Mouse (Mus musculus) myocyte (in vitro differentiated cells): ENCODE results near the gene Syt6. TPM values are rescaled to one million over a fixed set of nuclear protein-coding genes. Genes with fewer than 3 reads are reported as not detected.
A peak's percentile ranks its signal among the peaks of the same experiment; 100 is the strongest.

ENCODE experiments used
- H3K27me3 ChIP-seq: one replicate; pipeline ENCODE4 v1.6.1; 2011; ENCODE audit not compliant: control insufficient read depth, insufficient read depth, insufficient read length
- H3K36me3 ChIP-seq: one replicate; pipeline ENCODE4 v1.6.1; 2011; ENCODE audit not compliant: control insufficient read depth, insufficient read depth
- H3K4me2 ChIP-seq: one replicate; pipeline ENCODE4 v1.6.1; 2011; ENCODE audit warnings: low read depth, control low read depth
- H3K4me3 ChIP-seq: one replicate; pipeline ENCODE4 v1.5.1; 2011; ENCODE audit warnings: mild to moderate bottlenecking, control low read depth, moderate library complexity
- H3K79me2 ChIP-seq: one replicate; pipeline ENCODE4 v1.6.1; 2011; ENCODE audit not compliant: control insufficient read depth, insufficient read depth
- H3ac ChIP-seq: one replicate; pipeline ENCODE4 v1.6.1; 2011; ENCODE audit not compliant: control insufficient read depth, insufficient read length
- CEBPB ChIP-seq: IDR thresholded peaks from 2 replicates; pipeline ENCODE4 v1.6.1; 2011; ENCODE audit warnings: mild to moderate bottlenecking, moderate library complexity; ENCODE audit not compliant: poor library complexity, insufficient read depth, severe bottlenecking
- E2F4 ChIP-seq: IDR thresholded peaks from one replicate; pipeline ENCODE4 v1.6.1; 2011; ENCODE audit warnings: mild to moderate bottlenecking, control low read depth, moderate library complexity; ENCODE audit not compliant: insufficient read depth
- MAX ChIP-seq: IDR thresholded peaks from one replicate; pipeline ENCODE4 v1.6.1; 2011; ENCODE audit warnings: low read depth, mild to moderate bottlenecking, control low read depth
- MYOD1 ChIP-seq, 3 experiments: IDR thresholded peaks; one replicate each; pipeline ENCODE4 v1.6.1; 2011; ENCODE audit warnings: control low read depth in 2 of 3, low read depth in 2 of 3, mild to moderate bottlenecking in 2 of 3, moderate library complexity in 1 of 3; ENCODE audit not compliant: insufficient read length in 2 of 3, control insufficient read depth in 1 of 3
- MYOG ChIP-seq, 3 experiments: IDR thresholded peaks; one replicate each; pipeline ENCODE4 v1.6.1; 2011; ENCODE audit warnings: control low read depth in 2 of 3, low read depth in 2 of 3, mild to moderate bottlenecking in 2 of 3; ENCODE audit not compliant: insufficient read length in 2 of 3, control insufficient read depth in 1 of 3, insufficient read depth in 1 of 3
- POLR2A ChIP-seq: IDR thresholded peaks from one replicate; pipeline ENCODE4 v1.6.1; 2011; ENCODE audit warnings: low read depth, mild to moderate bottlenecking, control low read depth, moderate library complexity; ENCODE audit not compliant: insufficient read length
- POLR2AphosphoS2 ChIP-seq: IDR thresholded peaks from one replicate; pipeline ENCODE4 v1.6.1; 2011; ENCODE audit warnings: low read depth, control low read depth; ENCODE audit not compliant: insufficient read length
- REST ChIP-seq: IDR thresholded peaks from one replicate; pipeline ENCODE4 v1.6.1; 2011; ENCODE audit warnings: mild to moderate bottlenecking, control low read depth, moderate library complexity; ENCODE audit not compliant: insufficient read depth, insufficient read length
- SRF ChIP-seq: IDR thresholded peaks from one replicate; pipeline ENCODE4 v1.6.1; 2011; ENCODE audit warnings: low read depth; ENCODE audit not compliant: control insufficient read depth, insufficient read length
- TCF12 ChIP-seq: IDR thresholded peaks from one replicate; pipeline ENCODE4 v1.6.1; 2011; ENCODE audit warnings: mild to moderate bottlenecking, control low read depth; ENCODE audit not compliant: poor library complexity, insufficient read depth, severe bottlenecking
- TCF3 ChIP-seq: IDR thresholded peaks from one replicate; pipeline ENCODE4 v1.6.1; 2011; ENCODE audit warnings: low read depth, control low read depth; ENCODE audit not compliant: insufficient read length
- USF1 ChIP-seq: IDR thresholded peaks from one replicate; pipeline ENCODE4 v1.6.1; 2011; ENCODE audit warnings: low read depth, mild to moderate bottlenecking, control low read depth, moderate library complexity
- polyA plus RNA-seq: library from polyadenylated mRNA; unstranded; fragments of >200 nt; fragmentation: generic; extraction: Trizol; gene quantifications from one replicate; pipeline ENCODE4 v1.2.1, GENCODE M21; 2012; ENCODE audit warnings: missing spikeins

Gene Syt6
- polyA plus RNA-seq, 1 experiment, result 0.07 TPM

DNA sequence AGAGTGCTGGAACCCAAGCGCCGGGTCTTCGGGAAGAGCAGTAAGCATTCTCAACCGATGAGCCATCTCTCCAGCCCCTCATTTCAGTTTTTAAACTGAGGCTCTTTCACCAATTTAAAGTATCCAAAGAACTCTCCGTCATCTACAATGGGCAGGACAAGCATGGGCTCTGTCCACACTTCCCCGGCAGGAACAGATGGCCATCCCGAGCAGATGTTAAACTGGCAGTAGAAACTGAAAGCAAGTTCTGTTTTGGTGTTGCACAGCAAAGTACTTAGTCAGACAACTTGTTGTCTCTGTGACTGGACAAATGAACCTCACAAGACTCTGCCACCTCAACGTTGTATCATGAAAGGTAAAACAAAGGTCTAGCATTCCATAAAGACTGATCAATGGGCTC lies 86.7 kb downstream of the Syt6 start:
- no peaks in the 10 kb centered on the region for H3K36me3 ChIP-seq
- H3K27me3 ChIP-seq, result no peaks in the 10 kb centered on the region
- H3K79me2 ChIP-seq, result no peaks in the 10 kb centered on the region
- H3K4me2 ChIP-seq, result no peak overlapping the region
- no peak overlapping the region for H3ac ChIP-seq
- peak in 2 of 3 experiments; percentile 15 to 34 for TF ChIP-seq MYOD1 (IDR thresholded peaks at IDR 0.05; ENCODE audit: control insufficient read depth in 1 of 3, insufficient read length in 2 of 3, low read depth in 2 of 3)
- TF ChIP-seq POLR2AphosphoS2, result no peak
- TF ChIP-seq USF1, result no peak
- TF ChIP-seq REST, result no peak
- TF ChIP-seq MAX, result no peak
- TF ChIP-seq POLR2A, result no peak
- no peak overlapping the region for H3K4me3 ChIP-seq

- TF ChIP-seq REST (no peak), MYOD1 (IDR thresholded peaks at IDR 0.05; ENCODE audit: control insufficient read depth in 1 of 3, insufficient read length in 2 of 3, low read depth in 2 of 3) (peak in 2 of 3 experiments; percentile 59 to 70)
- H3K36me3 ChIP-seq, result no peaks in the 10 kb centered on the region
- no peak overlapping the region for H3ac ChIP-seq
- no peaks in the 10 kb centered on the region for H3K27me3 ChIP-seq
- H3K79me2 ChIP-seq, result no peaks in the 10 kb centered on the region
- H3K4me2 ChIP-seq, result no peak overlapping the region
- no peak overlapping the region for H3K4me3 ChIP-seq
Observed at GRCm38 (mm10) chr3:103663385-103663784, 88.4 kb downstream of the Syt6 start.

- Histone ChIP-seq H3K79me2 (no peaks in the 10 kb centered on the region), H3K27me3 (no peaks in the 10 kb centered on the region), H3ac (no peak overlapping the region), H3K36me3 (no peaks in the 10 kb centered on the region), H3K4me2 (no peak overlapping the region), H3K4me3 (no peak overlapping the region)
- TF ChIP-seq E2F4, result no peak
- no peak for TF ChIP-seq CEBPB
- TF ChIP-seq USF1, result no peak
- TF ChIP-seq POLR2AphosphoS2, result no peak
- no peak for TF ChIP-seq MYOD1 (IDR thresholded peaks at IDR 0.05; ENCODE audit: control insufficient read depth in 1 of 3, insufficient read length in 2 of 3, low read depth in 2 of 3)
- no peak for TF ChIP-seq POLR2A
- no peak for TF ChIP-seq MAX
- no peak for TF ChIP-seq REST
- no peak for TF ChIP-seq TCF3
- TF ChIP-seq TCF12, result no peak
- TF ChIP-seq SRF, result no peak
Observed at GRCm38 (mm10) chr3:103672113-103672512, 97.1 kb downstream of the Syt6 start.

- H3K79me2 ChIP-seq, result no peaks in the 10 kb centered on the region
- no peak for TF ChIP-seq TCF12
- no peak for TF ChIP-seq MYOG (IDR thresholded peaks at IDR 0.05; ENCODE audit: control insufficient read depth in 1 of 3, insufficient read depth in 1 of 3, insufficient read length in 2 of 3, low read depth in 2 of 3)
- TF ChIP-seq E2F4, result no peak
- TF ChIP-seq POLR2AphosphoS2, result no peak
- no peak for TF ChIP-seq TCF3
- no peak for TF ChIP-seq MYOD1 (IDR thresholded peaks at IDR 0.05; ENCODE audit: control insufficient read depth in 1 of 3, insufficient read length in 2 of 3, low read depth in 2 of 3)
- TF ChIP-seq POLR2A, result no peak
- no peak for TF ChIP-seq USF1
- TF ChIP-seq CEBPB, result no peak
- no peak for TF ChIP-seq SRF
- TF ChIP-seq MAX, result no peak
- TF ChIP-seq REST, result no peak
- no peak overlapping the region for H3K4me2 ChIP-seq
- no peak overlapping the region for H3K4me3 ChIP-seq
- H3K36me3 ChIP-seq, result no peaks in the 10 kb centered on the region
- H3K27me3 ChIP-seq, result no peaks in the 10 kb centered on the region
- no peak overlapping the region for H3ac ChIP-seq
Observed at GRCm38 (mm10) chr3:103672716-103673115, 97.7 kb downstream of the Syt6 start.

DNA sequence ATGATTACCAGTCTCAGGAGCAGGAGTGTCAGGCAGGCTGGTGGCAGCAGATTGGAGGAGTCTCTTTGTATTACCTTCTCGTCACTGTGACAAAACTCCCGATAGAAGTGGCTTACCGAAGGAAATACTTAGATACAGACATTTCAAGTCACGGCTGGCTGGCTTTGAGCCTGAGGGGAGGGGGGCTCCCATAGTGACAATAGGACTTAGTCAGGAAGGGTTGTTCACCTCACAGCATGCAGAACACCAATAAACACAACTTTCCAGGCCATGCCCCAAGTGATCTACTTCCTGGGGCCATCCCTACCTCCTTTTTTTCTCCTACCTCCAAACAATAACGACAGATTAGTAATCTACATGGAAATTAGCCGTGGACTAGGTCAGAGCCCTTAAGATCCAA lies 103.8 kb downstream of the Syt6 start:
- TF ChIP-seq POLR2A, result no peak
- TF ChIP-seq CEBPB, result no peak
- no peak for TF ChIP-seq MYOG (IDR thresholded peaks at IDR 0.05; ENCODE audit: control insufficient read depth in 1 of 3, insufficient read depth in 1 of 3, insufficient read length in 2 of 3, low read depth in 2 of 3)
- TF ChIP-seq TCF12, result no peak
- TF ChIP-seq POLR2AphosphoS2, result no peak
- TF ChIP-seq MYOD1 (IDR thresholded peaks at IDR 0.05; ENCODE audit: control insufficient read depth in 1 of 3, insufficient read length in 2 of 3, low read depth in 2 of 3), result no peak
- TF ChIP-seq USF1, result no peak
- no peaks in the 10 kb centered on the region for H3K36me3 ChIP-seq

More for the DNA sequence above, 103.8 kb downstream of the Syt6 start:
- no peaks in the 10 kb centered on the region for H3K27me3 ChIP-seq
- no peaks in the 10 kb centered on the region for H3K79me2 ChIP-seq
- H3K4me2 ChIP-seq, result no peak overlapping the region
- no peak overlapping the region for H3K4me3 ChIP-seq
- no peak overlapping the region for H3ac ChIP-seq
